Mouse (Mus musculus) small intestine, adult 2 months (tissue): ENCODE results near the gene Fam219b.

Experiments used
- CTCF ChIP-seq: fragments of 200-500 bp; IDR thresholded peaks from 2 replicates; pipeline ENCODE4 v1.5.1; 2012; ENCODE audit warnings: low read depth, mild to moderate bottlenecking, control low read depth, inconsistent platforms, low read length, moderate library complexity, mixed read lengths; ENCODE audit not compliant: insufficient replicate concordance, insufficient read length; ENCODE audit errors: extremely low read depth
- POLR2A ChIP-seq: fragments of 200-500 bp; IDR thresholded peaks from 2 replicates; pipeline ENCODE4 v1.6.1; 2012; ENCODE audit warnings: low read depth, mild to moderate bottlenecking, control low read depth, inconsistent platforms, low read length, moderate library complexity

- TF ChIP-seq CTCF (no peak), POLR2A (no peak)
These were observed 10.5 kb downstream of the Fam219b start for GRCm38 (mm10) chr9:57547869-57548268.
